Mouse (Mus musculus) liver, embryonic 15.5 days (tissue): ENCODE data around the gene Gm49673. TPM values are rescaled to one million over a fixed set of nuclear protein-coding genes. Genes with fewer than 3 reads are reported as not detected.
"Not testable (repeated sequence)": the region's sequence is repeated elsewhere in the genome, so short reads cannot be mapped to it uniquely, and the experiment has no call there.

ENCODE experiments used
- ATAC-seq: fragments of 200-750 bp; cut with Nextera tagmentation; 2 replicates; pipeline ENCODE4 v1.8.0; 2017; ENCODE audit warnings: moderate number of reproducible peaks, mild to moderate bottlenecking, moderate library complexity; ENCODE audit not compliant: insufficient read depth
- H3K27ac ChIP-seq: fragments of 300-500 bp; sonication (generic); replicated peaks from 2 replicates; pipeline ENCODE4 v1.5.1; 2015; ENCODE audit warnings: mild to moderate bottlenecking, inconsistent platforms
- H3K27me3 ChIP-seq: fragments of 300-500 bp; sonication (generic); 2 replicates; pipeline ENCODE4 v1.6.1; 2015; ENCODE audit warnings: mild to moderate bottlenecking, inconsistent platforms
- H3K36me3 ChIP-seq: fragments of 300-500 bp; sonication (generic); replicated peaks from 2 replicates; pipeline ENCODE4 v1.6.1; 2015; ENCODE audit warnings: moderate library complexity, mild to moderate bottlenecking, inconsistent platforms
- H3K4me1 ChIP-seq: fragments of 300-500 bp; sonication (generic); replicated peaks from 2 replicates; pipeline ENCODE4 v1.6.1; 2015; ENCODE audit warnings: inconsistent platforms
- H3K4me2 ChIP-seq: fragments of 300-500 bp; sonication (generic); 2 replicates; pipeline ENCODE4 v1.6.1; 2015; ENCODE audit warnings: moderate library complexity, mild to moderate bottlenecking, inconsistent platforms
- H3K4me3 ChIP-seq: fragments of 300-500 bp; sonication (generic); replicated peaks from 2 replicates; pipeline ENCODE4 v1.5.1; 2015; ENCODE audit warnings: mild to moderate bottlenecking, inconsistent platforms
- H3K9ac ChIP-seq: fragments of 300-500 bp; sonication (generic); 2 replicates; pipeline ENCODE4 v1.6.1; 2015; ENCODE audit warnings: moderate library complexity, mild to moderate bottlenecking, inconsistent platforms
- H3K9me3 ChIP-seq: fragments of 300-500 bp; sonication (generic); replicated peaks from 2 replicates; pipeline ENCODE4 v1.6.1; 2016; ENCODE audit warnings: inconsistent platforms
- WGBS: fragments of 180-500 bp; shearing (Covaris S2); methylation state at CpG from one replicate; pipeline ENCODE4 v1.1.7; 2015; ENCODE audit warnings: mixed read lengths; ENCODE audit not compliant: insufficient replicate concordance; 5-methylcytosine and 5-hydroxymethylcytosine counted together
- polyA plus RNA-seq: library from polyadenylated mRNA; unstranded; fragments of >200 nt; fragmentation: Nextera tagmentation; extraction: Ambion mirVana; gene quantifications from 2 replicates; pipeline ENCODE4 v1.2.1, GENCODE M21; 2015

Gm49673 gene
- not detected in 2 replicates for polyA plus RNA-seq

- WGBS = 1% methylated on average over 55 of the region's 67 CpGs
- not testable (repeated sequence) for H3K4me1 ChIP-seq
- peak; percentile 95 for ATAC-seq
These were observed at the start of gene Gm49673, which contains the start of gene Rnaset2a for GRCm38 (mm10) chr17:8147439-8148316. TSS of gene Gm49673 (minus strand) at chr17:8147788. TSS of gene Rnaset2a (minus strand) at chr17:8148097.

GRCm38 (mm10) chr17:8195685-8196376, 48.2 kb upstream of the Gm49673 start:
- 61% methylated on average over 8 of the region's 8 CpGs for WGBS
- Histone ChIP-seq H3K36me3 (peaks cover 51% of the 10 kb centered on the region), H3K4me3 (no peak overlapping the region), H3K9me3 (no peaks in the 10 kb centered on the region), H3K4me2 (no peak overlapping the region), H3K27me3 (no peaks in the 10 kb centered on the region), H3K27ac (no peak overlapping the region), H3K4me1 (no peaks in the 10 kb centered on the region), H3K9ac (no peak overlapping the region)
- no peak for ATAC-seq

More at GRCm38 (mm10) chr17:8147439-8148316, at the start of gene Gm49673, which contains the start of gene Rnaset2a:
- H3K4me3 ChIP-seq = peak within 1 kb of the TSS; percentile 65
- H3K9ac ChIP-seq = peak within 1 kb of the TSS; percentile 64
- not testable (repeated sequence) for H3K36me3 ChIP-seq, H3K9me3 ChIP-seq, H3K27me3 ChIP-seq
- H3K4me2 ChIP-seq = peak within 1 kb of the TSS; percentile 78
- H3K27ac ChIP-seq = 0 out of 2 replicates have a peak within 1 kb of the TSS, but pooled peaks have one; percentile 38

GRCm38 (mm10) chr17:8193678-8194077, 46.1 kb upstream of the Gm49673 start:
- H3K4me2 ChIP-seq = no peak overlapping the region
- WGBS = 81% methylated on average over 8 of the region's 8 CpGs
- H3K9me3 ChIP-seq = no peaks in the 10 kb centered on the region
- peaks cover 71% of the 10 kb centered on the region for H3K36me3 ChIP-seq
- H3K4me3 ChIP-seq = no peak overlapping the region
- no peaks in the 10 kb centered on the region for H3K27me3 ChIP-seq
- no peaks in the 10 kb centered on the region for H3K4me1 ChIP-seq
- H3K27ac ChIP-seq = no peak overlapping the region
- ATAC-seq = no peak
- H3K9ac ChIP-seq = no peak overlapping the region

GRCm38 (mm10) chr17:8184217-8184616, 36.6 kb upstream of the Gm49673 start:
- Histone ChIP-seq H3K27ac (no peak overlapping the region), H3K9me3 (no peaks in the 10 kb centered on the region), H3K4me1 (no peaks in the 10 kb centered on the region), H3K4me3 (no peak overlapping the region), H3K9ac (no peak overlapping the region), H3K27me3 (no peaks in the 10 kb centered on the region), H3K36me3 (peaks cover 77% of the 10 kb centered on the region), H3K4me2 (no peak overlapping the region)
- 76% methylated on average over 7 of the region's 7 CpGs for WGBS
- ATAC-seq = no peak

- H3K9me3 ChIP-seq = no peaks in the 10 kb centered on the region
- H3K36me3 ChIP-seq = peaks cover 75% of the 10 kb centered on the region
- ATAC-seq = no peak
- no peaks in the 10 kb centered on the region for H3K4me1 ChIP-seq
- no peaks in the 10 kb centered on the region for H3K27me3 ChIP-seq
- H3K27ac ChIP-seq = no peak overlapping the region
- no peak overlapping the region for H3K9ac ChIP-seq
- no peak overlapping the region for H3K4me2 ChIP-seq
- 80% methylated on average over 5 of the region's 5 CpGs for WGBS
- no peak overlapping the region for H3K4me3 ChIP-seq
These were observed 36.2 kb upstream of the Gm49673 start for GRCm38 (mm10) chr17:8183815-8184214.

- no peak for ATAC-seq
- Histone ChIP-seq H3K36me3 (peaks cover 73% of the 10 kb centered on the region), H3K4me3 (no peak overlapping the region), H3K27me3 (no peaks in the 10 kb centered on the region), H3K4me2 (no peak overlapping the region), H3K27ac (no peak overlapping the region), H3K4me1 (no peaks in the 10 kb centered on the region), H3K9ac (no peak overlapping the region), H3K9me3 (no peaks in the 10 kb centered on the region)
- WGBS = 89% methylated on average over 5 of the region's 5 CpGs
These were observed 29.5 kb upstream of the Gm49673 start for GRCm38 (mm10) chr17:8177090-8177489.

GRCm38 (mm10) chr17:8171081-8171480, 23.5 kb upstream of the Gm49673 start:
- no peak for ATAC-seq
- 62% methylated on average over 4 of the region's 4 CpGs for WGBS

GRCm38 (mm10) chr17:8170331-8170730, 22.7 kb upstream of the Gm49673 start:
- Histone ChIP-seq H3K36me3 (peaks cover 59% of the 10 kb centered on the region), H3K4me1 (no peaks in the 10 kb centered on the region), H3K27me3 (no peaks in the 10 kb centered on the region), H3K4me3 (no peak overlapping the region), H3K4me2 (no peak overlapping the region), H3K27ac (no peak overlapping the region), H3K9me3 (no peaks in the 10 kb centered on the region), H3K9ac (no peak overlapping the region)
- WGBS = 70% methylated on average over 7 of the region's 7 CpGs
- no peak for ATAC-seq

More at GRCm38 (mm10) chr17:8171081-8171480, 23.5 kb upstream of the Gm49673 start:
- Histone ChIP-seq H3K4me1 (no peaks in the 10 kb centered on the region), H3K27me3 (no peaks in the 10 kb centered on the region), H3K4me3 (no peak overlapping the region), H3K9me3 (no peaks in the 10 kb centered on the region), H3K4me2 (no peak overlapping the region), H3K36me3 (peaks cover 66% of the 10 kb centered on the region), H3K27ac (no peak overlapping the region), H3K9ac (no peak overlapping the region)

GRCm38 (mm10) chr17:8167436-8167835, 19.8 kb upstream of the Gm49673 start:
- not testable (repeated sequence) for H3K9me3 ChIP-seq, H3K9ac ChIP-seq, H3K4me1 ChIP-seq, H3K27ac ChIP-seq, H3K4me3 ChIP-seq, H3K4me2 ChIP-seq, H3K27me3 ChIP-seq, ATAC-seq
- WGBS = 85% methylated on average over 7 of the region's 8 CpGs
- H3K36me3 ChIP-seq = peaks cover 35% of the 10 kb centered on the region

- H3K9me3 ChIP-seq, H3K9ac ChIP-seq, H3K27me3 ChIP-seq, ATAC-seq, H3K27ac ChIP-seq, H3K4me1 ChIP-seq: not testable (repeated sequence)
- H3K4me3 ChIP-seq = peak overlapping the region; percentile 65
- H3K36me3 ChIP-seq = peaks cover 26% of the 10 kb centered on the region
- 48% methylated on average over 2 of the region's 3 CpGs for WGBS
- H3K4me2 ChIP-seq = peak overlapping the region; percentile 56
These were observed 18.9 kb upstream of the Gm49673 start for GRCm38 (mm10) chr17:8166454-8166853.

- Histone ChIP-seq H3K36me3 (peaks cover 23% of the 10 kb centered on the region), H3K4me3 (peak overlapping the region; percentile 65), H3K9ac (0 out of 2 replicates have a peak overlapping the region, but pooled peaks have one; percentile 60), H3K4me2 (peak overlapping the region; percentile 56)
- 0% methylated on average over 11 of the region's 11 CpGs for WGBS
- not testable (repeated sequence) for H3K27ac ChIP-seq, H3K27me3 ChIP-seq, H3K9me3 ChIP-seq, ATAC-seq, H3K4me1 ChIP-seq
These were observed 18.4 kb upstream of the Gm49673 start for GRCm38 (mm10) chr17:8165977-8166376.
